Mouse (Mus musculus) megakaryocyte, adult 5-6 weeks (primary cell): ENCODE data around the gene Calm3. TPM values are rescaled to one million over a fixed set of nuclear protein-coding genes. Genes with fewer than 3 reads are reported as not detected.
"Not testable (repeated sequence)": the region's sequence is repeated elsewhere in the genome, so short reads cannot be mapped to it uniquely, and the experiment has no call there.

Source experiments
- ATAC-seq: 2 replicates; pipeline ENCODE4 v1.8.0; 2016; ENCODE audit warnings: mild to moderate bottlenecking, inconsistent platforms; ENCODE audit not compliant: poor library complexity, severe bottlenecking
- total RNA-seq, 2 experiments: library from RNA; stranded (forward) in 1 of 2; stranded (reverse) in 1 of 2; fragments of 153-499, 151-499 nt in 1 of 2; fragments of 221-1000, 200-1000 nt in 1 of 2; gene quantifications; 2 replicates each; pipeline versions ENCODE4 v1.2.3 to v1.2.4; 2015 to 2017

Calm3 gene
- 113 and 140 TPM in 2 replicates for total RNA-seq (2015)
- 322 and 392 TPM in 2 replicates for total RNA-seq (2017)

- ATAC-seq, result peak; percentile 91
Measured at GRCm38 (mm10) chr7:16924037-16924834, at the start of gene Calm3. Gene Calm3, minus strand, starts transcription at chr7:16924114.

GRCm38 (mm10) chr7:16971160-16971559, 47.2 kb upstream of the Calm3 start:
- no peak for ATAC-seq

- ATAC-seq, result no peak
Measured at GRCm38 (mm10) chr7:16968414-16968813, 44.5 kb upstream of the Calm3 start.

GRCm38 (mm10) chr7:16961678-16962077, 37.8 kb upstream of the Calm3 start:
- no peak for ATAC-seq

- no peak for ATAC-seq
Measured at GRCm38 (mm10) chr7:16959539-16960187, 35.7 kb upstream of the Calm3 start, which contains the start of gene Pnmal1. Gene Pnmal1, plus strand, starts transcription at chr7:16959679.

- ATAC-seq, result no peak
Measured at GRCm38 (mm10) chr7:16956410-16957265, 32.7 kb upstream of the Calm3 start.

GRCm38 (mm10) chr7:16955712-16956111, 31.8 kb upstream of the Calm3 start:
- ATAC-seq, result no peak

GRCm38 (mm10) chr7:16953776-16954175, 29.9 kb upstream of the Calm3 start:
- ATAC-seq, result not testable (repeated sequence)

- ATAC-seq, result peak; percentile 97
Measured at GRCm38 (mm10) chr7:16950861-16951635, 27.1 kb upstream of the Calm3 start.

GRCm38 (mm10) chr7:16949908-16950841, 26.3 kb upstream of the Calm3 start:
- peak; percentile 72 for ATAC-seq

- no peak for ATAC-seq
Measured at GRCm38 (mm10) chr7:16948923-16949458, 25.1 kb upstream of the Calm3 start.

- ATAC-seq, result no peak
Measured at GRCm38 (mm10) chr7:16947959-16948361, 24.0 kb upstream of the Calm3 start.

- ATAC-seq, result no peak
Measured at GRCm38 (mm10) chr7:16947349-16947895, 23.5 kb upstream of the Calm3 start.

- no peak for ATAC-seq
Measured at GRCm38 (mm10) chr7:16946441-16947348, 22.8 kb upstream of the Calm3 start.

GRCm38 (mm10) chr7:16945419-16945818, 21.5 kb upstream of the Calm3 start:
- ATAC-seq, result no peak

- no peak for ATAC-seq
Measured at GRCm38 (mm10) chr7:16944808-16945315, 20.9 kb upstream of the Calm3 start.

- ATAC-seq, result peak; percentile 38
Measured at GRCm38 (mm10) chr7:16944061-16944807, 20.3 kb upstream of the Calm3 start, which contains the start of gene Pnmal2. Gene Pnmal2, plus strand, starts transcription at chr7:16944682.
